Mouse (Mus musculus): ENCODE data around the gene Aldh3b3.

DNA sequence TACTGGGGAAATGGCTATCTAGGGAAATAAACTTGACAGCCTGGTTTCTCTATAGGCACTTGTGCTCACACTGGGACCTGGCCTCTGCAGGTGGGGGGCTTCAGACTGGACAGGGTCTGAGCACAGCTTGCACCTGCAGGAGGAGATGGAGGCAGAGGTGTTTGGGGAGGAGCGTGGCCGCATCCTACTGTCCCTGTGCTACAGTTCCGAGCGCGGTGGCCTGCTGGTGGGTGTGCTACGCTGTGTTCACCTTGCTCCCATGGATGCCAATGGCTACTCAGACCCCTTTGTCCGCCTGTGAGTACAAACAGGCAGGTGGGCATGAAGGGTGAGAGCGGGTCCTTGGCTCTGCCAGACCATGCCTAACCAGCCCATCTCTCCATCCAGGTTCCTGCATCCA is 47.5 kb downstream of the Aldh3b3 start:
- TF ChIP-seq EP300 (IDR thresholded peaks at IDR 0.05; ENCODE audit: insufficient read depth, low read depth, low read length), result no peak
- TF ChIP-seq CTCF (IDR thresholded peaks at IDR 0.05; ENCODE audit: low read depth, low read length), result no peak
